ENCODE assay signal across 8 mouse cellular contexts in genomic region chr2:167569934-167570651, GRCm38 (mm10). TPM values are rescaled to one million over a fixed set of nuclear protein-coding genes. Genes with fewer than 3 reads are reported as not detected.
DNase-seq lines count a peak whose midpoint lies in the region; ATAC-seq and TF ChIP-seq lines count a peak whose summit lies in the region.

No protein-coding gene starts in this region.

- H3K27me3 ChIP-seq in liver, postnatal 0 days (ENCODE audit: insufficient read depth, low read length): no peaks in the 10 kb centered on the region
- peaks cover 4% of the 10 kb centered on the region; the same call in 1 of the 2 replicates for H3K27me3 ChIP-seq in liver, embryonic 12.5 days (replicated peaks)

- H3K27ac ChIP-seq in liver, postnatal 0 days (ENCODE audit: low read depth): peak overlapping the region; percentile 11; the same call in 1 of the 2 replicates
- no peak overlapping the region for H3K27ac ChIP-seq in liver, embryonic 12.5 days

- intact Hi-C loops in gastrocnemius, postnatal 36 days (cut with DNase I): no loop called here

- peaks cover 3% of the 10 kb centered on the region; the same call in 1 of the 2 replicates for H3K4me1 ChIP-seq in liver, postnatal 0 days (ENCODE audit: insufficient read depth)
- H3K4me1 ChIP-seq in liver, embryonic 12.5 days: peaks cover 8% of the 10 kb centered on the region; the same call in 1 of the 2 replicates

- no peaks in the 10 kb centered on the region for H3K9me3 ChIP-seq in liver, postnatal 0 days (ENCODE audit: low read length)
- H3K9me3 ChIP-seq in liver, embryonic 12.5 days (replicated peaks): no peaks in the 10 kb centered on the region

- no peak overlapping the region for H3K9ac ChIP-seq in liver, postnatal 0 days (replicated peaks)
- no peak overlapping the region for H3K9ac ChIP-seq in liver, embryonic 12.5 days

- H3K4me2 ChIP-seq in liver, postnatal 0 days (ENCODE audit: low read depth, low read length): no peak overlapping the region
- H3K4me2 ChIP-seq in liver, embryonic 12.5 days: no peak overlapping the region

- H3K36me3 ChIP-seq in liver, postnatal 0 days (replicated peaks; ENCODE audit: insufficient read depth, low read length): no peaks in the 10 kb centered on the region
- H3K36me3 ChIP-seq in liver, embryonic 12.5 days: no peaks in the 10 kb centered on the region

- TF ChIP-seq CTCF in liver, postnatal 0 days (IDR thresholded peaks at IDR 0.05; ENCODE audit: low read depth): 0 out of 2 replicates have a peak, but pooled peaks have one; percentile 26

- peak; percentile 61 for DNase-seq in liver, postnatal 0 days
- DNase-seq in adrenal gland, adult 8-10 months: peak; percentile 91
- peak; percentile 84 to 87 for DNase-seq in gastrocnemius, postnatal 36 days
- DNase-seq in kidney, adult 18-20 months: peak; percentile 47
- peak; percentile 81 for DNase-seq in lung, postnatal 14 days
- DNase-seq in cerebellum, postnatal 4 days (ENCODE audit: low spot score in 2 of 2): no peak

- no peak overlapping the region for H3K4me3 ChIP-seq in liver, postnatal 0 days (ENCODE audit: low read depth, low read length)
- no peak overlapping the region for H3K4me3 ChIP-seq in liver, embryonic 12.5 days

- ATAC-seq in liver, postnatal 0 days: peak; percentile 28; the same call in 1 of the 2 replicates
- ATAC-seq in liver, embryonic 12.5 days: no peak
- no peak for ATAC-seq in monocyte, adult 5-6 weeks (replicated peaks; ENCODE audit: insufficient number of reproducible peaks, low FRiP score, low TSS enrichment, poor library complexity, severe bottlenecking)

- WGBS in liver, postnatal 0 days (ENCODE audit: insufficient replicate concordance): 54% methylated on average over 13 of the region's 13 CpGs
- 44% methylated on average over 13 of the region's 13 CpGs for WGBS in liver, embryonic 12.5 days (ENCODE audit: insufficient replicate concordance)

- TF ChIP-seq EP300 in liver, postnatal 0 days (IDR thresholded peaks at IDR 0.05; ENCODE audit: low read depth): no peak

RNA-seq across cellular contexts. Expression of gene Snai1, which starts 32.1 kb away (rescaled TPM):
- 1.6 and 2.3 TPM in 2 replicates for polyA plus RNA-seq in liver, postnatal 0 days (2015; fragmentation: Nextera tagmentation; extraction: Ambion mirVana)
- polyA plus RNA-seq in liver, embryonic 12.5 days (2016; fragmentation: Nextera tagmentation; extraction: Ambion mirVana): 4.9 and 5.0 TPM in 2 replicates
- 1 to 10 TPM; 6.5 to 9.1 (median 7.6) TPM for total RNA-seq in adrenal gland, adult 8-10 months (2022)
- total RNA-seq in gastrocnemius, postnatal 36 days (2021): under 1 TPM; 0.61 to 0.86 TPM
- not detected in 3 replicates for total RNA-seq in monocyte, adult 5-6 weeks (2017)

Comparison
In these comparisons a context has a peak if more than half of its experiments do, and no peak if none do; other contexts are left out.
1. DNase-seq: peak in liver, postnatal 0 days (single experiment), adrenal gland, adult 8-10 months (single experiment), gastrocnemius, postnatal 36 days (2 of 2), kidney, adult 18-20 months (single experiment) and lung, postnatal 14 days (single experiment); none in cerebellum, postnatal 4 days (0 of 2).